Mouse (Mus musculus) retina, embryonic 14.5 days (tissue): ENCODE measurements around the gene Ascl4.
A peak's percentile ranks its signal among the peaks of the same experiment; 100 is the strongest.

ENCODE experiments used
- DNase-seq: peaks from one replicate; pipeline ENCODE4 v3.0.0-alpha.2; 2015; ENCODE audit warnings: low spot score

The Ascl4 gene

DNA sequence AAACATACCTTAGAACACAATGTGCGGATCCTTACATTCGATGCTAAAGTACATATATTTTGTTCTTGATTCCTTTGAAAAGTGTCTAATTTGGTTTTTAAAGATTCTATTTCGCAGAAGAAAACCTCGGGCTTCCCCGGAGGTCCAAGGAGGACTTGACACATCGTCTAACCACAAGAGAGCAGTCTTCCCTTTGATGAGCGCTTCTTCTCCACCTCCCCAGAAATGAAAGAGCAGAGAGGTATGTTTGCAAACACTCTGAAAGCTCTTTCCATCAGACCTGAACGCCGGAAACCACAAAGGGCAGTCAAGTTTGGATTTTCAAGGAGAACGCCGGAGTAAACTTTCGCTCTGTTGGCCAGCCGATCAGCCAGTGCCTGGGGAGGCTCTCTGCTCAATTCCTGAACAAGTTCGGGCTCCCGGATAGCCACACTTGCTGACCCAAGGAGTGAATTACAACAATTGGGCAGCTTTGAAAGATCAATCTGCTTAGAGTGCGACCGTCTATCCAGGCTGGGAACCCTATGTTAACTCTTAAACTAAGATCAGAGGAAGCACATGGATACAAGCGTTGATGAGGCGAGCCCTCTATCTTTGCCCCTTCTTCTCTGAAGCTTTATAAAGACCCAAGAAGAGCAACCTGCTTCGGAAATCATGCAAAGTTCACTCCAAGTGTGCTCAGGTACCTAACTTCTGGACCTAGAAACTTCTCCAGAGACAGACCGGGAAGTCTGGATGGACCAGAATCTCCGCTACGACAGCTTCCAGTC, at the start of gene Ascl4:
Gene Ascl4, plus strand, starts transcription at position 6 of the 770 bp plus-strand sequence.
- DNase-seq = peak; percentile 39

DNA sequence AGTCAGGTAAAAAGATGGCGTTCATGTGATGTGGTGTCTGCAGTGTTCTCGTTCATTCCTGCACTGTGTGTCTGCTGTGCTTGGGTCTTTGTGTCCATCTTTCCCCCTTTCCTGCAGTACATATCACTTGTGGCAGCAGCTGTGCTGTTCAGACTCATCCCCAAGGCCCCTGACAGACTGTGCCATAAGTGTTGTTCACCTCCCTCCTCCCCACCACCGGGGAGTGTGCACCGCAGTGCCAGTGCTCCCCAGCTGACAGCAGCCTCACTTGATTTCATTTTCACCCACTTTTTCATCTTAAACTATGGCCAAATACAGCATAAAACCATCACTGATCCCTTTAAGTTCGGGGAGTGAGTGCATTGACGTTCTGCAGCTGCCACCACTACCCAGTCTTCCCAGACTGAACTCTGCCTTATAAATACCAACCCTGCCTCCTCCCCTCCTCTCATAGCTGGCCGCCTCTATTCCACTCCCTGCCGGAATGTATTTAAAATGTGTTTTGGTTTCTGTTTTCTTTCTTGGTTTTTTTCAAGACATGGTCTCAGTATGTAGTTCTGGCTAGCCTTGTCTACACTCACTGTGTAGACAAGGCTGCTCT, 47.5 kb upstream of the Ascl4 start:
- no peak for DNase-seq

DNA sequence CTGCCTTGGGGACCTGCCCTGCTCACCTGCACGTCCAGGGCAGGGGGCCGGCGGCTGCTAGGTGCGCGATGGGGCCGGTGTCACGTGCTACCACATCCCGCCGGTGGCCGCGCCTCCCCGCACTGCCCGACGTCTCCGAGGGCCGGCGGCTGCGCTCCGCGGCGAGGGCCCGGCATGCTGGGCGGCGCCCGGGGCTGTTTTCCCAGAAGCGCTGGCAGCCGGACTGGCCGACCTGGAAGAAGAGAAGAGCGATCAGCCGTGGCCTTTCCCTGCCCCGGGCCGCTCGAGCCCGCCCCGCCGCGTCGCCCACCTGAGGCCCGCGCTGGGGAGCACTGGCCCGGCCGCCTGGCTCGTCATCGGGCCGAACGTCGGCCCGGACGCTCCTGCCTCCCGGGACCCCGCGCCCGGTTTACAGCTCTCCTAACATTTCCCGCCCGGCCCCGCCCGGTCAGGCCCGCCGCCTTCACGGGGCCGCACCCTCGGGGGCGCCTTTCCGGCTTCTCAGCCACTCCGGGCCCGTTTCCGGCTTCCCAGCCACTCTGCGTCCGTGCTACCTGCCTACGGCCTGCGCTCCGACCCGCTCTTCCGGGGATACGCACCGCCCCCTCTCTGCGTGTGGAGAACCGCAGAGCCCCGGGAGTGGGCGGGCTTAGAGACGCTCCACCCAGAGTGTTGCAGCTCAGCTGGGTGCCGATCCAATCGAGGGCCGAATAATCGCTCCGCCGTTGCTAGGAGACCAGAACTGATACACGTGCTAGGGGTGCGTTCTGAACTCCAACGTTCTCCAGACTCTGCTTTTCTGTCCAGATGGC, 10.8 kb upstream of the Ascl4 start, which contains the start of gene Prdm4:
Gene Prdm4, minus strand, starts transcription at position 645 of the 812 bp plus-strand sequence.
- peak; percentile 99 for DNase-seq

DNA sequence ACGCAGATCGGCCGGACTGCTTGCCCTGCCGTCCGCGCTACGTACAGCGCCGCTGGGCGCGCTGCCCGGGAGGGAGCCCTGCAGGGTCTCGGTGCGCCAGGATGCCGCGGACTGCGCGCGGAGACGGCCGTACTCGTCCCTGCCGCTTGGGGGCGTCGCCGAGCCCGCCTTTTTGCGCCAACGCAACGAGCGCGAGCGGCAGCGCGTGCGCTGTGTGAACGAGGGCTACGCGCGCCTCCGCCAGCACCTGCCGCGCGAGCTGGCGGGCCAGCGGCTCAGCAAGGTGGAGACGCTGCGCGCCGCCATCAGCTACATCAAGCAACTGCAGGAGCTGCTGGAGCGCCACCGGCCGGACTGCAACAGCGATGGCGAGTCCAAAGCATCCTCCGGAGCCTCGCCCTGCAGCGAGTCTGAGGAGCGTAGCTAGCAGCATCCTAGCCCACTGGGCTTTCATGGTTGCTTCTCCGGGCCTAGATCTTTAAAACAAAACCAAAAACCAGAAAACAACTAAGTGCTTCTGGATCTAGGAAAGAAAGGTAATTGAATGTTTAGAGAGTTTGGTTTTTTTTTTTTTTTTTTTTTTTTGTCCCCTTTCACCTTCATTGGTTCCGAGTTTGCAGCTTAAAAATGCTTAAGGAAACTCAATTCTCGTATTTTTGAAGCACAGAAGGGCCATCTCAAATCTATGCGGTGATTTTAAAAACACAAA, 1.2 kb downstream of the Ascl4 start:
- DNase-seq = peak; percentile 83

DNA sequence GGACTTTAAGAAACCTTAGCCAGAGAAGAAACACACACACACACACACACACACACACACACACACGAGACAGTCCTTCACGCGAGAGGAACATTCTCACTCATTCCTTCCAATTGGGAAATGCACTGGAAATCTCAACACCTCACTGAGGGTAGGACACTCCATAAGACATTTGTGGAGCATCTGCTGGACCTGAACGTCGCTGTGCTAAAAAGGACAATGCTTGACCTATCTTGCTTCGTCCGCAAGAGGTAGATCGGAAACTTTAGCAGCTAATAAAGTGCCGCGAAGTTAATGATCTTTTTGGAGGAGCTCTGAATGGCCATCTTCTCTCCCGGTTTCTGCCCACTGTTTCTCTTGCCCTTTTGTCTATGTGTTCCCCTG, 1.7 kb downstream of the Ascl4 start:
- DNase-seq = peak; percentile 35

DNA sequence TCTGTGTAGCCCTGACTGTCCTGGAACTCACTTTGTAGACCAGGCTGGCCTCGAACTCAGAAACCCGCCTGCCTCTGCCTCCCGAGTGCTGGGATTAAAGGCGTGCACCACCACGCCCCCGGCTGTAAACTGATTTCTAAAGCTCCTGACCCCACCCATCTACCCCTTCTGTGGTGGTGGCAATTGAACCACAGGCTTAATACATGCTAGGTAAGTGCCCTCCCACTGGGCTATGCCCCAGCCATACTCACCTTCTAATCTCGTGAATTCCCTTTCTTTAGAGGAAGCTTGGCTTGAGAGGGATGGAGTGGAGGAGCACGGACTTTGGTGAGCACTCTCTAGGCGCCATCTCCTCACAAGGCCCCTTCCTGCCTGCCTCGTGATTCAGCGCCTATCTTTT, 2.5 kb downstream of the Ascl4 start:
- no peak for DNase-seq

DNA sequence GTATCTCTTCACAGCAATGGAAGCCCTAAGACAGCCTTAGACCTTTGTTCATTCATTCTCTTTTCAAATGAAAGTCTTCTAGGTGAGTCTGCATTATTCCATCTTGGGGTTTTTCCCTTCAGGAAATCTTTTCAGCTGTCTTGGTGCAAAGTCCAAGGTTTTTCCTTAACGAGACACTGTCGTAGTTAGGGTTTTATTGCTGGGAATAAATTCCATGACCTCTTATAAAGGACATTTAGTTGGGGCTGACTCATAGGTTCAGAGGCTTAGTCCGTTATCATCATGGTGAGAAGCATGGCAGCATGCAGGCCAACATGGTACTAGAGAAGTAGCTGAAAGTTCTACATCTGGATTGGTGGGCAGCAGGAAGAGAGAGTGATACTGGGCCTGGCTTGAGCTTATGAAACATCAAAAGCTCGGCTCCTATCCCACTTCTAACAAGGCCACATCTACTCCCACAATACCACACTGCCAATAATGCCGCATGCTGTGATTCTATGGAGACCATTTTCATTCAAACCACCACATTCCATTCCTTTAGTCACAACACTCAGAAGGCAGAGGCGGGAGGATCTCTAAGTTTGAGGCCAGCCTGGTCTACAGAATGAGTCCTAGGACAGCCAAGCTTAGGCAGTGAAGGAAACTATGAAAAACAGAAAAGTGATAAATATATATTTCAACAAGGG, 8.9 kb downstream of the Ascl4 start:
- no peak for DNase-seq

DNA sequence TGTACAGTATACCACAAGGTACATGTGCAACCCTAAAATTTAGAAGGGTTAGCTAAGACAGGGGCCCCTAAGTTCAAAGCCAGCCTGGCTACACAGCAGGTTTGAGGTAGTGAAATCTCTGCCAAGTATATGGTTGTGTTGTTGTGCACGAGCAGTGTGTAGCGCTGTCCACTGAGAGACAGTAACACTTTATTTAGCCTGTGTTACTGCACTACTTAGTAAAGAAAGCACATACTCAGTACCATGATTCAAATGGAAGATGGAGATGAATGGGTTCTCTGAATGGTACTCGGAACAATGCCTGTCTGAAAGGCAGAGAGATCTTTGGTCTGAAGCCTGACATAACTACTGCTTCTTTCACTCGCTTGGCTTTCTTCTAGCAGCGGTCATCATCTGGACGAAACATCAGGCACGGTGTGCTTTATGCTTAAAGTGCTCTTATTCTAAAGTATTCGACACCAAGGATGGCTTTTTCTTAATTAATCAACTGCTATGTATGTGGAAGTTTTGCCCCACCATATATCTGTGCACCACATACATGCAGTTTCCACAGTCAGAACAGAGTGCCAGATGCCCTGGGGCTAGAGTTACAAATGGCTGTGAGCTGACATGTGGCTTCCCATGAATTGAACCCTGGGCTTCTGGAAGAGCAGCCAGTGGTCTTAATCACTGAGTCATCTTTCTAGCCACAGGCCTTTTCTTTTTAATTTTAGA, 21.2 kb downstream of the Ascl4 start:
- DNase-seq = no peak

DNA sequence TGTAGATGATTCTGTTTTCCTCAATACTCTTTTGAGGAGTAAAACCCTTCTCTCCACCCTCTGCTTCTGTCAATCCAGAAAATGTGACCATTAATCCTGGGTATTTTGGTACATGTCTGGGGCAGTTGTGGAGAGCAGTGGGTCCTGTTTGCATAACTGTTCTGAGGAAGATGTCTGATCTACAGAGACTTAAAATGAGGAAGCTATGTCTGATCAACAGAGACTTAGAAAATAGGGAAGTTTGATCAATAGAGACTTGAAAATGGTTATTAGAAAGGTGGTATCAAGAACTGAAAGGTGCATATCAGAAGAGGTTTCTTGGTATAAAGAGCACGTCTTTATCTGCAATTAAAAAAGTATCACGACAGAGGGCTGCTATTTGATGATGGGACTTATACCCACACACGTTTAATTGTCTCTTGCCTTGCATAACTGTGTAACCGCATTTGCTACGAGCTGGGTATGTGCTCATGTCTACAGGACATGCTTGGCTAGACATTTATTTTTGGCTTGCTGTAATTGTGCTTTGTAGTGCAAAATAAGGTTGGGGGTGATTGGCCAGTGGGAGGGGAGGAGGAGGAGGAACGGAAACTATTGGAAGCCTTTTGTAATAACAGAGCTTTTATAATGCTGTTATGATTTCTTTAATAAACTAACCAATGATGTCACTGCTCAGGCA, 24.4 kb downstream of the Ascl4 start:
- DNase-seq = no peak

DNA sequence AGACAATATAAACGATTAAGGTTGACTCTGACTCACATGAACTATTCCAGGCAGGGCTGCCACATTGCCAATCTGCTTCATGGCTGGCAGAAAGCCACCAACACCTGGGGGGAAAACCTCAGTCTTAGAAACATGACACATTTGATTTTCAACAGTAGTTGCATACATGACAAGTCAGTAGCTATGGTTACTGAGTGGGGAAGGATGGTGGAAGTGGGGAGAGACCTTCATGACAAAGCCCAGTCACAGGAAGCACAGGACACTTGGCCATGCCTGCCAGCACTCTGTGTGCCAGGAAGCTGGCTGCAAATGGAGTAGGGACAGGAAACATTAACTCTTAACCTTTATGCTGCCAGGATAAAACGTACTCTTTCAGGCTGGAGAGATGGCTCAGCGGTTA, 25.9 kb downstream of the Ascl4 start:
- no peak for DNase-seq

DNA sequence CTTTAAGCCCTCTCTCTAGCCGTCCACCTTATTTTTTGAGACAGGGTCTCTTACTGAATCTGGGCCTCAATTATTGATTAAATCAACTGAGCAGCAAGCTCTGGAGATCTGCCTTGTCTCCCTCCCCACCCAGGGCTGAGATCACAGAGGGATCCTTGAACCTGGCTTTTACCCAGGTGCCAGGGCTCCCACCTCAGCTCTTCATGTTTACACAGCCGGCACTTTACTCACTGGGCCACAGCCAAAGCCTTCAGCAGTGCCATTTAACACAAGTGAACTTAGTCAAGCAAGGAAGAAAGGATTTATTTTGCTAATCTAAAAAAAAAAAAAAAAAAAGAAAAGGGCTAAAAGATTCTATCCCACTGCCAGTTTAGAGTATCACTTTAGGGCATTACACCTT, 26.9 kb downstream of the Ascl4 start:
- DNase-seq = no peak

DNA sequence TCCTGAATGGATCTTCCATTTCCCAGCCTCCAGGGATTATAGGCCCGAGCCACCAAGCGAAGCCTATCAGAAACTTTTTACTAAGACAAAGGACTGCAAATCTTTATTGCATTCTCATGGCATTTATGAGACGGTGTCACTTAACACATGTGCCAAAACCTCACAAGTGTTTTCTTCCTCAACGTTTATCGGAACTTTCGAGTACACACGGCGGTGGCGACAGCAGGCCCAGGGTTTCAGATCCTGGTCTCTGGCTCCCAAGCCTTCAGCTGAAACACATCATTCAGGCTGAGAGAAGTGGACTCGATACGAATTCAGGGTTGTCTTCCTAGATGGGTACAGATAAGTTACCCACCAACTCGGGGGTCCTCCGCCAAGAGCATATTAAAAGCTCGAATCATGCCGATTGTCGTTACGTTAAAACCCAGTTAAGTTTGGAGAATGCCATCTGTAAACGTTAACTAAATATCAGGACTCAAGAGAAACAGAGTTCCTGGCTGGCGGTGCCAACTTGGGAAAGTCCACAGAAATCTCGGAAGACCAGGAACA, 29.5 kb downstream of the Ascl4 start:
- peak; percentile 3 for DNase-seq

DNA sequence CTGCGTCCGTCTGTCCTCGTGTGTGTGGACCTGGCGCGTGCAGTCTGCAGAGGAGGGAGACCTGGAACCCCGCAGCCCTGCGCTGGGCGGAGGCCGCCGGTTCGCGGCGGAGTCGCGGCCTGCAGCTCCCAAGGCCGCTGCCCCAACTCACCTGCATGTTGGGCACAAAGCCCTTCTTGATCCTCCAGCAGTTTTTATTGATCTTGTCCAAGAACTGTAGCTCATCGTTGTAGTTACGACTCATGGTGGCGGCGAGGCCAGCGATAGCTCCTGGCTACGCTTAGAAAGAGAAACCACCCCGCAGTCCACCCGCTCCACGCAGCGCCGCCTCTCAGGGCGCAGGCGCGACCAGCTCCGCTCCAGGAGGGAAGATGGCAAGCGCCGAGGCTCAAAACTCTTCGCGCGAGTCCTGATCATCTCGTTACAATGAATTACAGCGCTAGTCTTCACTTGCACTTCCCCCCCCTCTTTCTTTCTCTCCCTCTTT, 30.0 kb downstream of the Ascl4 start, which contains the start of gene Rtcb:
Gene Rtcb, minus strand, starts transcription at position 360 of the 487 bp plus-strand sequence.
- DNase-seq = peak; percentile 97

DNA sequence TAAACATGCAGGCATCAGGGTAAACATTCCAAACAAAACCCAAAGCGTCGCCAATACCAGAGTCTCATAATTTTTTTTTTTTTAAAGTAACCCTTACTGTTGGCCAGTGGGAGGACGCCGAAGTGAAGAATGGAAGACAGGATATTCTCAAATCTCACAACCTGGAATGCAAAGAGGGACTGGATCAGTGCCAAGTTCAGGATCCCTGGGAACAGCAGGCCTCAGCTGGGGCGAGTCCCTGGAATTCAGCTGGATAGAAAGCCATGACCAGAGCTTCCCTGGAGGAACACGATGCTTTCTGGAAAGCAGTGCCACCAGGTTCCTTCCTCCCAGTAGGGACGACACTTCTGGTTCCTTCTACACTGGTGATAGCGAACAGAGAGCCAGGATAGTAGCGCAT, 35.4 kb downstream of the Ascl4 start:
- no peak for DNase-seq

DNA sequence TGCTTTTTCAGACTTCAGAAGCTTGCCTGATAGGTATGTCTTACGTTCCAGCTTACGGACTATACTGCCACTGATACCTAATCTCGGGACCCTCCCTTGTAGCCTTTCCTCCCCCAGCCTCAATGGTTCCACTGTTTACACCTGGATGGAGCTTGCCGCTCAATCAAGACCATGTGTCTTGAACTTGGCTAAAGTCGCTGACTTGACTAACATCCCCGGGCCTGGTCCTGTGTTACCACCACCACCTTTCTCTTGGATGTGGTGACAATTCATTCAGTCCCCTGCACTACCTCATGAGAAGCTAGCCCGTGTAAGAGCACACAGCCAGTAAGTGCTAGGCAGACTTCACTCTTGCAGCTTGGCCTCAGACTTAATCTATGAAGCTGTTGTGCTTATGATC, 36.8 kb downstream of the Ascl4 start:
- no peak for DNase-seq

DNA sequence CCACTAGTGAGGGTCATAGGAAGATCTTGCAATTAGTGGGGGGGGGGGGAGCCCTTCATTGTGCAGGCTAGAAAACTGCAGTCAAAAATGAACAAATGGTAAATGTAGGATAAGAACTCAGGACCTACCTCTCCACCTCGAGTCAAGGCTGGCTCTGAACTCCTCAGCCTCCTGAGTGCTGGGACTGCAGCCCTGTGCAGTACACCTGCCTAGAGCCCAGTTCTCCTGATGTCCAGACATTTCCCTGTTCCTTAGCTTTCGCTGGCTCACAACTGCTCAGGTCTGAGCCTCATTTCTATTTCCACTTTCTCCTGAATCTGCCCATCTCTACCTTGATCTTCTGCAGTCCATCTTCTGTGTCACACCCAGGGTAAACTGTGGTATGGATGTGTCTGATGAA, 39.0 kb downstream of the Ascl4 start:
- no peak for DNase-seq

DNA sequence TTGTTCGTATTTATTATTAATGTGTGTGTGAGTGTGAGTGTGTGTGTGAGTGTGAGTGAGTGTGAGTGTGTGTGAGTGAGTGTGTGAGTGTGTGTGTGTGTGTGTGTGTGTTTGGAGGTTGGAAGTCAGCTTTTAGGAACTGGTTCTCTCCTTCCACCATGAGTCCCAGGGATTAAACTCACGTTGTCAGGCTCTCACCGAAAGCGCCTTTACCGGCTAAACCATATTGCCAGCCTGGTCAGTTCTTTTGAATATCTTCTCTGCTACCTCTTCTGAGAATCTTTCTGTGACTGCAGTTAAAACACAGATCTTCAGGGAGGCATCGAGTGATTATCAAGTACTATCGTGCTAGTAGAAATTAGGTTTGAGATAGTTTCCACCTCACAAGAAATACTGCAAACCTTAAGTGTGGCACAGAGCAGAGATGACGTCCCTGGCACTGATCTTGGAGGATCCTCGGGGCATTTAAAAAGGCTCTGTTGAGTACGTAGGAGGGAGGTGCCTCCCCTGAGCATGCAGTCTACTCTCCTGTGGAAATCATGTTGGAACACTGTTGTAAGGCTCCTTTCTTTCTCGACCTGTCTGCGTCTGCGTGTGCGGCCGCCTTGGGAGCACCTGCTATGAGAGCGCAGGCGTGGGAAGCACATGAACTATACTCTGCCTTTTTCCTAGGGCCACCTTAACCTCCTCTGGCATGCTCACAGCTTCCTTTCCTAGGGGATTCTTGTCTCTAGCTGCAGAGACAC, 40.1 kb downstream of the Ascl4 start:
- no peak for DNase-seq

DNA sequence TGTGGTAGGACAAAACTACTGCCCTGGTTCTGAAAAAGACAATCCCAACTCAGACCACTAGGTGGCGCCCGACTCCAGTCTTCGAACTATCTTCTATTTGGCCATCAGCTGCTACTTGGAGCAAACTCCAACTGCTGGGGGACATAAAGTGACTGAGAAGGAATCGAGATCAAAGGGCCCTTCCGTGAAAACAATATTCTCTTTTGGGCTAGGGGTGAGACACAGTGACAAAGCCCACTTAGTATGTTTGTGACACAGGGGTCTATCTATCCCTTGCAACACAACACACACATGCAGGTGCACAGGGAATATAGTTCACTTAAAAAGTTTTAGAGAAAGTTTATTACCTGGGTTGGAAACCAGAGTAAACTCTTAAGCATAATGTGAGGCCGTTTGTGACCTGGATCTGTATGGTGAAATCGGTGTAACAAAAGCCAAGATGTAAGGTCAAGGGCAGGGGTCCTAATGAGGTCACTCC, 40.7 kb downstream of the Ascl4 start:
- DNase-seq = peak; percentile 87

DNA sequence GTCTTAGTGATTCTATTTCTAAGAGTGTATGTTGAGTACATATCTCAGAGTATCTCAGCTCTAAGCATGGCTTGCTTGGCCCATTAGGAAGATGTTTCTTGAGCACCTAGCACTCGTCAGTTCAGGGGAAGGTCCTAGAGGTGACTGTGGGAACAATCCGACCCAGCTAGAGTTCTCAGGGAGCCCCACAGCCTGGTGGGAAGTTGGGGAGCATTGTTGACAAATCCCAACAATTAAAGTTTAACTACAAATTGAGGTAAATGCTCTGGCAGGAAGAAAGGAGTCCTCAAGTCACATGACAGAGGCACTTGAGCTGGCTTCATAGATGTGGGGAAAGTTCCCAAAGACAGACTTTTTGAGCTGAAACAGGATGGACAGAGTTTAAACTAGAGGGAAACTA, 41.2 kb downstream of the Ascl4 start:
- no peak for DNase-seq
